Mouse (Mus musculus) ES-Bruce4 (cell line): ENCODE data around the gene Inka2. TPM values are rescaled to one million over a fixed set of nuclear protein-coding genes. Genes with fewer than 3 reads are reported as not detected.
A peak's percentile ranks its signal among the peaks of the same experiment; 100 is the strongest.

Experiments
- H3K27ac ChIP-seq: 2 replicates; pipeline ENCODE4 v1.5.1; 2012; ENCODE audit warnings: low read length, inconsistent platforms; ENCODE audit not compliant: insufficient read depth
- H3K27me3 ChIP-seq: 2 replicates; pipeline ENCODE4 v1.6.1; 2012; ENCODE audit warnings: mild to moderate bottlenecking, low read length, inconsistent platforms; ENCODE audit not compliant: control insufficient read depth, poor library complexity, insufficient read depth, severe bottlenecking
- H3K36me3 ChIP-seq: 2 replicates; pipeline ENCODE4 v1.6.1; 2012; ENCODE audit warnings: inconsistent platforms, mild to moderate bottlenecking, low read length, moderate library complexity; ENCODE audit not compliant: control insufficient read depth, poor library complexity, insufficient read depth, severe bottlenecking
- H3K4me1 ChIP-seq: one replicate; pipeline ENCODE4 v1.8.1; 2011; ENCODE audit warnings: low read length; ENCODE audit not compliant: control insufficient read depth, insufficient read depth
- H3K4me3 ChIP-seq: 2 replicates; pipeline ENCODE4 v1.5.1; 2011; ENCODE audit warnings: low read depth, mild to moderate bottlenecking, low read length
- H3K9ac ChIP-seq: 2 replicates; pipeline ENCODE4 v1.6.1; 2012; ENCODE audit warnings: low read depth, mild to moderate bottlenecking, inconsistent platforms; ENCODE audit not compliant: poor library complexity, severe bottlenecking
- H3K9me3 ChIP-seq: replicated peaks from 2 replicates; pipeline ENCODE4 v1.6.1; 2012; ENCODE audit warnings: mild to moderate bottlenecking, low read length, inconsistent platforms; ENCODE audit not compliant: control insufficient read depth, poor library complexity, insufficient read depth, severe bottlenecking
- CTCF ChIP-seq: IDR thresholded peaks from one replicate; pipeline ENCODE4 v1.8.1; 2011; ENCODE audit warnings: low read depth, low read length
- EP300 ChIP-seq: IDR thresholded peaks from 2 replicates; pipeline ENCODE4 v1.6.1; 2011; ENCODE audit warnings: low read depth, low read length; ENCODE audit not compliant: insufficient read depth
- POLR2A ChIP-seq: IDR thresholded peaks from one replicate; pipeline ENCODE4 v1.8.1; 2011; ENCODE audit warnings: low read length; ENCODE audit not compliant: insufficient read depth
- polyA plus RNA-seq: library from polyadenylated mRNA; stranded (reverse); fragments of >200 nt; gene quantifications from 2 replicates; pipeline ENCODE4 v1.2.4, GENCODE M21; 2011; ENCODE audit warnings: low read depth; ENCODE audit not compliant: missing spikeins, insufficient read depth, insufficient read length

Inka2 gene
- polyA plus RNA-seq, 1 experiment, result 4.3 TPM

DNA sequence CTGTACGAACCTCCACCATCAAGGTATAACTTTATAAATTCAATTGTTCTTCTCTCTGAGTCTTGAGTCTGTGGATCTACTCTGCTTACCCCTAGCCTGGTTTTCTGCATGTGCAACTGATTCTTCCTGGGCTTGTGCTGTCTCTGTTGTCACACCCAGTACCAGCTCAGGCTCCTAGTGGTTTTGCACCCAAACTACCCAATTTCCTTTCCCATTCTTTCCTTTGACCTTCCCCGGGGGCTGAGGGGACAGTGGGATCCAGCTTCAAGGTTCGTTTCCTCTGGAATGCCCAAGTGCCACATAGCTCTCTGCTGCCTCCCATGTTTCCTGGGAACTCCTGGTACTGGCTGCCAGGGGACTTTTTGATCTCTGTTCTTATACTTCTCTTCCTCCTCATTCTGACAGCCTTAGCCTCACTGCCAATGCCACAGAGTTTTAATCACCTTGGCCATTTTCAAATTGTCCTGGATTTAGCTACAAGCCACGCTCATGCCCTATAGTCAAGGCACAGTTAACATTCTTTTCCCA, 37.3 kb upstream of the Inka2 start:
- H3K9me3 ChIP-seq, result no peaks in the 10 kb centered on the region
- H3K36me3 ChIP-seq, result no peaks in the 10 kb centered on the region
- H3K27ac ChIP-seq, result no peak overlapping the region
- H3K4me3 ChIP-seq, result no peak overlapping the region
- TF ChIP-seq EP300, result no peak
- TF ChIP-seq CTCF, result no peak
- TF ChIP-seq POLR2A, result no peak
- no peak overlapping the region for H3K9ac ChIP-seq
- H3K4me1 ChIP-seq, result no peaks in the 10 kb centered on the region
- H3K27me3 ChIP-seq, result no peaks in the 10 kb centered on the region

GRCm38 (mm10) chr3:105668161-105668560, 36.2 kb upstream of the Inka2 start:
- no peaks in the 10 kb centered on the region for H3K27me3 ChIP-seq
- no peak overlapping the region for H3K9ac ChIP-seq

GRCm38 (mm10) chr3:105669776-105670175, 34.6 kb upstream of the Inka2 start:
- H3K9ac ChIP-seq, result no peak overlapping the region
- no peak overlapping the region for H3K4me3 ChIP-seq
- H3K36me3 ChIP-seq, result no peaks in the 10 kb centered on the region
- TF ChIP-seq EP300 (no peak), POLR2A (no peak), CTCF (no peak)
- no peaks in the 10 kb centered on the region for H3K27me3 ChIP-seq
- no peaks in the 10 kb centered on the region for H3K4me1 ChIP-seq
- H3K27ac ChIP-seq, result no peak overlapping the region
- no peaks in the 10 kb centered on the region for H3K9me3 ChIP-seq

More at GRCm38 (mm10) chr3:105668161-105668560, 36.2 kb upstream of the Inka2 start:
- Histone ChIP-seq H3K27ac (no peak overlapping the region), H3K4me3 (no peak overlapping the region), H3K9me3 (no peaks in the 10 kb centered on the region), H3K4me1 (no peaks in the 10 kb centered on the region), H3K36me3 (no peaks in the 10 kb centered on the region)
- no peak for TF ChIP-seq EP300
- TF ChIP-seq CTCF, result no peak
- TF ChIP-seq POLR2A, result no peak

- Histone ChIP-seq H3K9ac (no peak overlapping the region), H3K9me3 (no peaks in the 10 kb centered on the region), H3K4me1 (no peaks in the 10 kb centered on the region), H3K27ac (no peak overlapping the region), H3K27me3 (no peaks in the 10 kb centered on the region), H3K4me3 (no peak overlapping the region), H3K36me3 (no peaks in the 10 kb centered on the region)
- TF ChIP-seq EP300 (no peak), CTCF (no peak), POLR2A (no peak)
Measured at GRCm38 (mm10) chr3:105670801-105671200, 33.6 kb upstream of the Inka2 start.

- no peak overlapping the region for H3K27ac ChIP-seq
- TF ChIP-seq CTCF (peak; percentile 32), EP300 (no peak), POLR2A (no peak)
- H3K4me3 ChIP-seq, result no peak overlapping the region
- no peak overlapping the region for H3K9ac ChIP-seq
- H3K9me3 ChIP-seq, result no peaks in the 10 kb centered on the region
- no peaks in the 10 kb centered on the region for H3K4me1 ChIP-seq
- H3K36me3 ChIP-seq, result peaks cover 18% of the 10 kb centered on the region
- no peaks in the 10 kb centered on the region for H3K27me3 ChIP-seq
Measured at GRCm38 (mm10) chr3:105674595-105675218, 29.7 kb upstream of the Inka2 start.

DNA sequence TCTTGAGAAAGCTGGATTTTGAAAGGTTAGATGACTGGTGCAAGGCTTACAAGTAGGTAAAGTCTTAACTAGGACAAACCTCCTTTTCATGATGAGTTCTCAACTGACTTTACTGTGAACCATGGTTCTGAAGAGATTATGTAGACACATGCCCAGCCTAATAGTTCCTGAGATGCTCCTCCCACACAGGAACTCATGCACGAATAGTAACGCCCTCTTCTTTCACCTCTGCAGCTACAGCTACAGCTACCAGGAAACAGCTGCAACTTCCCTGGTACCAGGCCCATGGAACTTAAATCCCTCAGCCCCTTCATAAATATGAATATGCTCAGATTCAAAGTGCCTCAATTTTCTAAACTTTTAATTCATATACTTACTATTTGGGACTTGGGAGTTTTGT, 28.5 kb upstream of the Inka2 start:
- Histone ChIP-seq H3K9ac (no peak overlapping the region), H3K27ac (no peak overlapping the region), H3K4me3 (no peak overlapping the region), H3K36me3 (peaks cover 26% of the 10 kb centered on the region), H3K27me3 (no peaks in the 10 kb centered on the region), H3K4me1 (no peaks in the 10 kb centered on the region), H3K9me3 (no peaks in the 10 kb centered on the region)
- TF ChIP-seq CTCF, result no peak
- no peak for TF ChIP-seq POLR2A
- no peak for TF ChIP-seq EP300
